Mouse (Mus musculus): ENCODE data around the gene Gm32717.
"Not testable (repeated sequence)": the region's sequence is repeated elsewhere in the genome, so short reads cannot be mapped to it uniquely, and the experiment has no call there.

The Gm32717 gene

GRCm38 (mm10) chr10:118240680-118241079, at the start of gene Gm32717:
TSS of gene Gm32717 (minus strand) at chr10:118240780.
- DNase-seq: not testable (repeated sequence)

- DNase-seq: not testable (repeated sequence)
Measured at GRCm38 (mm10) chr10:118283016-118283415, 42.4 kb upstream of the Gm32717 start.

- DNase-seq: not testable (repeated sequence)
Measured at GRCm38 (mm10) chr10:118282565-118282964, 42.0 kb upstream of the Gm32717 start.

GRCm38 (mm10) chr10:118278069-118278468, 37.5 kb upstream of the Gm32717 start:
- DNase-seq: not testable (repeated sequence)

GRCm38 (mm10) chr10:118271416-118271815, 30.8 kb upstream of the Gm32717 start:
- DNase-seq: not testable (repeated sequence)

GRCm38 (mm10) chr10:118268812-118269211, 28.2 kb upstream of the Gm32717 start:
- not testable (repeated sequence) for DNase-seq

- not testable (repeated sequence) for DNase-seq
Measured at GRCm38 (mm10) chr10:118258388-118258787, 17.8 kb upstream of the Gm32717 start, which contains the start of gene Gm32802. TSS of gene Gm32802 (plus strand) at chr10:118258688.

GRCm38 (mm10) chr10:118250852-118251295, 10.3 kb upstream of the Gm32717 start:
- peak; percentile 18 for DNase-seq

GRCm38 (mm10) chr10:118249006-118249595, 8.5 kb upstream of the Gm32717 start:
- not testable (repeated sequence) for DNase-seq

GRCm38 (mm10) chr10:118232607-118233006, 8.0 kb downstream of the Gm32717 start:
- DNase-seq: not testable (repeated sequence)

GRCm38 (mm10) chr10:118227629-118228028, 13.0 kb downstream of the Gm32717 start:
- not testable (repeated sequence) for DNase-seq

GRCm38 (mm10) chr10:118215719-118216393, 24.7 kb downstream of the Gm32717 start:
- DNase-seq: not testable (repeated sequence)

GRCm38 (mm10) chr10:118204642-118205041, 35.9 kb downstream of the Gm32717 start, which contains the start of gene Il22:
TSS of gene Il22 (plus strand) at chr10:118204942.
- DNase-seq: no peak

GRCm38 (mm10) chr10:118195150-118195549, 45.4 kb downstream of the Gm32717 start:
- DNase-seq: not testable (repeated sequence)
